Mouse (Mus musculus): ENCODE measurements around the gene Ift20. TPM values are rescaled to one million over a fixed set of nuclear protein-coding genes. Genes with fewer than 3 reads are reported as not detected.
"Not testable (repeated sequence)": the region's sequence is repeated elsewhere in the genome, so short reads cannot be mapped to it uniquely, and the experiment has no call there.

The Ift20 gene
- polyA plus RNA-seq, 1 experiment from 2014 or later: 129 TPM

DNA sequence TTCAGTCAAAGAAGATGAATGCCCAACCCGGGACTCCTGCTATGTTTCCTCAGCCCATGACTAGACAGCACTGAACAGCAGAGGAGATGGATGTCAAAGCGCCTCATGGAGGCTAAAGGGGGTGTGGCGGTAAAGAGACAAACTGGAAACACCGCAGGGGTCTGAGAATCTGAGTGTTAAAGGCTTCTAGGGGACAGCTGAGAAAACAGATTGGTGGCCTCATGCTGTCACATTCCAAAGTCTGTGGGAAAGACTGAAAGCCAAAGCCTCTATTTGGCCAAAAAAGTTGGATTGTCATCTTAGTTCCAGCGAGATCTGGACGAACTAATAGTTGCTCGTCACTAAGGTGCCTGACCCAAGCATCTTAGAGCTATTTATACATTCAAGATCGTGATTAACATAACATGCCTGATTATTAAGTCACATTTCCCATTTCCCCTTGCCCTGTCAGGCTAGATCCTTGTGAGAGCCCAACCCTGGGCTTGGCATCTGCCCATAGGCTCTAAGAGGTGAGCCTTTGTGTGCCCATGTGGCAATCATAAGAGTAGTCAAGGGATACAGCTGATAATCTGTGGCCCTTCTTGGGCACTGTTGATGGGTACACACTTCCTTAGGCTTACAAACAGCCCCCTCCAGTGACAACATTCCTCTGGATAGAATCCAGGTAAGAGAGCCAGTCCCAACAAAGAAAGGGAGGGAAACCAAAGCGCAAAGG, 12.8 kb upstream of the Ift20 start:
- no peak overlapping the region for H3K27ac ChIP-seq
- no peaks in the 10 kb centered on the region for H3K4me1 ChIP-seq (replicated peaks)
- H3K4me3 ChIP-seq (replicated peaks): no peak overlapping the region
- WGBS: 89% methylated on average over 9 of the region's 9 CpGs
- H3K36me3 ChIP-seq: peaks cover 99% of the 10 kb centered on the region
- no peak overlapping the region for H3K4me2 ChIP-seq
- no peaks in the 10 kb centered on the region for H3K27me3 ChIP-seq
- H3K9ac ChIP-seq (replicated peaks): no peak overlapping the region
- ATAC-seq (ENCODE audit: insufficient number of reproducible peaks, insufficient read depth, low FRiP score, low TSS enrichment, low read depth): no peak
- H3K9me3 ChIP-seq: no peaks in the 10 kb centered on the region

DNA sequence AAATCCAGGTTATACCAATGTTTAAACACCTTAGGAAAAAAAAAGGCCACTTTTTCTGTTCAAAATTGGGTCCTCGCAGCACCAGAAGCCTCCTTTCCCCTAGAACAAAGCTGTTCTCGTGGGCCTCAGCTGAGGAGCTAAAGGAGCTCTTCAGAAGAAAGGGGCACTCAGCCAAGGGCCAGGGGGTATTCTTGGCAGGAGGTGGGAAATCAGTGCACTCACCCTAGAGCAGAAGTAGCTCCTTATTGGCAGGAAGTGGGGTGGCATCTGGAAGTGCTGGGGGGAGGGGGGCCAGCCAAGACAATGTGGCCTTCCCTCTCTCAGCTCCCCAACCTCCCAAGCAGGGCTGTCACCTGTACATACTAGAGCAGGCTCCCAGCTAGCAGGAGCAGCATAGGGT, 11.3 kb upstream of the Ift20 start:
- WGBS: 92% methylated on average over 2 of the region's 2 CpGs
- Histone ChIP-seq H3K9me3 (no peaks in the 10 kb centered on the region), H3K27ac (no peak overlapping the region), H3K36me3 (peaks cover 99% of the 10 kb centered on the region), H3K27me3 (no peaks in the 10 kb centered on the region), H3K4me3 (replicated peaks) (no peak overlapping the region), H3K9ac (replicated peaks) (no peak overlapping the region), H3K4me2 (no peak overlapping the region), H3K4me1 (replicated peaks) (no peaks in the 10 kb centered on the region)
- ATAC-seq (ENCODE audit: insufficient number of reproducible peaks, insufficient read depth, low FRiP score, low TSS enrichment, low read depth): no peak

GRCm38 (mm10) chr11:78528714-78529113, 7.4 kb upstream of the Ift20 start:
- 95% methylated on average over 9 of the region's 9 CpGs for WGBS
- no peaks in the 10 kb centered on the region for H3K4me1 ChIP-seq (replicated peaks)
- no peaks in the 10 kb centered on the region for H3K9me3 ChIP-seq
- no peak overlapping the region for H3K27ac ChIP-seq
- no peak overlapping the region for H3K9ac ChIP-seq (replicated peaks)
- no peak overlapping the region for H3K4me3 ChIP-seq (replicated peaks)
- H3K36me3 ChIP-seq: peaks cover 82% of the 10 kb centered on the region
- H3K27me3 ChIP-seq: no peaks in the 10 kb centered on the region
- no peak for ATAC-seq (ENCODE audit: insufficient number of reproducible peaks, insufficient read depth, low FRiP score, low TSS enrichment, low read depth)
- no peak overlapping the region for H3K4me2 ChIP-seq

- Histone ChIP-seq H3K27me3 (no peaks in the 10 kb centered on the region), H3K36me3 (peaks cover 70% of the 10 kb centered on the region), H3K4me2 (no peak overlapping the region), H3K9me3 (no peaks in the 10 kb centered on the region), H3K9ac (replicated peaks) (no peak overlapping the region), H3K4me3 (replicated peaks) (no peak overlapping the region), H3K4me1 (replicated peaks) (peaks cover 7% of the 10 kb centered on the region), H3K27ac (no peak overlapping the region)
- 90% methylated on average over 12 of the region's 12 CpGs for WGBS
- no peak for ATAC-seq (ENCODE audit: insufficient number of reproducible peaks, insufficient read depth, low FRiP score, low TSS enrichment, low read depth)
Observed at GRCm38 (mm10) chr11:78530001-78530400, 6.2 kb upstream of the Ift20 start.

- Histone ChIP-seq H3K4me1 (replicated peaks) (peaks cover 10% of the 10 kb centered on the region), H3K9ac (replicated peaks) (no peak overlapping the region), H3K4me2 (no peak overlapping the region), H3K27ac (0 out of 2 replicates have a peak overlapping the region, but pooled peaks have one; percentile 23), H3K27me3 (no peaks in the 10 kb centered on the region), H3K4me3 (replicated peaks) (no peak overlapping the region), H3K9me3 (no peaks in the 10 kb centered on the region), H3K36me3 (peaks cover 60% of the 10 kb centered on the region)
- ATAC-seq (ENCODE audit: insufficient number of reproducible peaks, insufficient read depth, low FRiP score, low TSS enrichment, low read depth): no peak
- WGBS: 83% methylated on average over 6 of the region's 6 CpGs
Observed at GRCm38 (mm10) chr11:78531046-78531445, 5.1 kb upstream of the Ift20 start.

GRCm38 (mm10) chr11:78531515-78531914, 4.6 kb upstream of the Ift20 start:
- H3K4me1 ChIP-seq (replicated peaks); H3K27me3 ChIP-seq; H3K4me3 ChIP-seq (replicated peaks); ATAC-seq (ENCODE audit: insufficient number of reproducible peaks, insufficient read depth, low FRiP score, low TSS enrichment, low read depth); H3K4me2 ChIP-seq; H3K9me3 ChIP-seq; H3K27ac ChIP-seq; H3K9ac ChIP-seq (replicated peaks): not testable (repeated sequence)
- H3K36me3 ChIP-seq: peaks cover 55% of the 10 kb centered on the region
- 92% methylated on average over 10 of the region's 10 CpGs for WGBS

DNA sequence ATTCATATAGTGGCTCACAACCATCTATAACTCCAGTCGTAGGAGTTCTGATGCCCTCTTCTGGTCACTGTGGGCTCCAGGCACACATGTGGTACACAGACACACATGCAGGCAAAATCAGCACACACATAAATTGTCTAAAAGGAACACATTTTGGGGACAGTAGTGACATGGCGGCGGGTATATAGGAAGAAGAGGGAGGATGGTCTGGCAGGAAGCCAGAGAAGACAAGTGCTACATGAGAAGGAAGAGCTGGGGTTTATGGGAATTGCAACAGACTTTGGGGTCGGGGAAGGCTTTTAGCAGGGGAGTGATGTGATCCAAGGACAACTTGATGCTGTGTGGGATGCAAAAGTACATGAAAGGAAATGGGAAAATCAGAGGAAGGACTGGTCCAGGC, 1.6 kb upstream of the Ift20 start:
- Histone ChIP-seq H3K4me3 (replicated peaks) (peak overlapping the region; percentile 77), H3K4me1 (replicated peaks) (peaks cover 21% of the 10 kb centered on the region), H3K4me2 (peak overlapping the region; percentile 79), H3K36me3 (peaks cover 39% of the 10 kb centered on the region), H3K9ac (replicated peaks) (no peak overlapping the region), H3K9me3 (no peaks in the 10 kb centered on the region), H3K27ac (no peak overlapping the region), H3K27me3 (no peaks in the 10 kb centered on the region)
- no peak for ATAC-seq (ENCODE audit: insufficient number of reproducible peaks, insufficient read depth, low FRiP score, low TSS enrichment, low read depth)
- 93% methylated on average over 4 of the region's 4 CpGs for WGBS

DNA sequence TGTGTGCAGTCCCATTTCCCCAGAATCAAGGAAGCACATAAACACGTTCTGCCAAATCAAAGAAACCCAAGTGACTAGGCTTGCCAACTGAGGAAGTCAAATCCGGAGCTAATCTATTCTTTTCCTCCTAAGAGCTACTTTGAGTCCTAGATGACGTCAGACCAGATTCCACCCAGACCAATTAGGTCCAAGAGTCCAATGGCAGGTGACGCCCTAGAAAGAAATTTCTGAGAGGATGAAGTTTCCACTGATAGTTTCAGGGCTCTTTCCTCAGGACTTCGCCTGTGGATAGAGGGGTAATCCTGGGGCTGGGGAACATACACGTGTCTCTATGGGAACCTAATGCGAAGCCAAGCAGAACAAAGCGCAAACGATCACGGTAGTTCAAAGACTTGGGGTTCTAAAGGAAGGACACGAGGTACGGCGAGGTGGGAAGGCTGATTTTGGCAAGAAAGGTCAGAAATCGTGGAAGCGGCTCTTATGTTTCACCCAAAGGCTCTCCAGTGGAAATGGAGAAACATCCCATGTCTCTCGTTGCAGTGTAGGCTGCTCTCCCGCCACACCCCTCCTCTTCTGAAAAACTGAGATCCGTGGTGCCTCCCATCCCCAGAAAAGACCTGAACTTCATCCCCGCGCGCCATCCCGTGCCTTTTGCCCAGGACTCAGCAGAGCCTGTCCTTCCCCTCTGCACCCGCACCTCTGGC, 633 bp upstream of the Ift20 start:
- Histone ChIP-seq H3K4me3 (replicated peaks) (peak overlapping the region; percentile 77), H3K4me2 (peak overlapping the region; percentile 79), H3K9me3 (no peaks in the 10 kb centered on the region), H3K36me3 (peaks cover 39% of the 10 kb centered on the region), H3K9ac (replicated peaks) (peak overlapping the region; percentile 73), H3K27me3 (no peaks in the 10 kb centered on the region), H3K27ac (peak overlapping the region; percentile 93), H3K4me1 (replicated peaks) (peaks cover 21% of the 10 kb centered on the region)
- ATAC-seq (ENCODE audit: insufficient number of reproducible peaks, insufficient read depth, low FRiP score, low TSS enrichment, low read depth): no peak; the same call in 1 of the 2 replicates
- WGBS: under 1% methylated on average over 23 of the region's 23 CpGs

- Histone ChIP-seq H3K9ac (replicated peaks) (peak overlapping the region; percentile 82), H3K27me3 (no peaks in the 10 kb centered on the region), H3K4me3 (replicated peaks) (peak overlapping the region; percentile 77), H3K36me3 (peaks cover 42% of the 10 kb centered on the region), H3K4me1 (replicated peaks) (peaks cover 21% of the 10 kb centered on the region), H3K4me2 (peak overlapping the region; percentile 86), H3K9me3 (no peaks in the 10 kb centered on the region), H3K27ac (peak overlapping the region; percentile 76)
- WGBS: 3% methylated on average over 14 of the region's 14 CpGs
- no peak for ATAC-seq (ENCODE audit: insufficient number of reproducible peaks, insufficient read depth, low FRiP score, low TSS enrichment, low read depth)
Observed at GRCm38 (mm10) chr11:78536690-78537084, 526 bp downstream of the Ift20 start.

DNA sequence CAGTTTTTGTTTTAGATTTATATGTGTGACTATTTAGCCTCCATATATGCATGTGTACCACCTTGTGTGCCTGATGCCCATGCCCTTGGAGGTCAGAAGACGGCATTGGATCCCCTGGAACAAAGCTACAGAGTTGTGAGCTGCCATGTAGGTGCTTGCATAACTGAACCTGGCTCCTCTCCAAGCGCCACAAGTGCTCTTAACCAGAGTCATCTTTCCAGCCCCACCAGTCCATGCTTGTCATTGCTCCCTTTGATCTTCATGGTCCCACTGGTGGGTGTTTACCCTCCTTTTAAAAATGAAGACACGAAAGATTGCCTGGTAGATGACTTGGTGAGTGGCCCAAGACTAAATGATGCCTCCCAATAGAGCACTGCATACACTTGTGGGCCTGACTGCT, 4.2 kb downstream of the Ift20 start:
- no peaks in the 10 kb centered on the region for H3K9me3 ChIP-seq
- H3K36me3 ChIP-seq: peaks cover 66% of the 10 kb centered on the region
- no peak overlapping the region for H3K4me3 ChIP-seq (replicated peaks)
- peaks cover 11% of the 10 kb centered on the region for H3K4me1 ChIP-seq (replicated peaks)
- no peak overlapping the region for H3K9ac ChIP-seq (replicated peaks)
- 83% methylated on average over 3 of the region's 3 CpGs for WGBS
- H3K4me2 ChIP-seq: no peak overlapping the region
- no peak for ATAC-seq (ENCODE audit: insufficient number of reproducible peaks, insufficient read depth, low FRiP score, low TSS enrichment, low read depth)
- no peaks in the 10 kb centered on the region for H3K27me3 ChIP-seq
- H3K27ac ChIP-seq: no peak overlapping the region

DNA sequence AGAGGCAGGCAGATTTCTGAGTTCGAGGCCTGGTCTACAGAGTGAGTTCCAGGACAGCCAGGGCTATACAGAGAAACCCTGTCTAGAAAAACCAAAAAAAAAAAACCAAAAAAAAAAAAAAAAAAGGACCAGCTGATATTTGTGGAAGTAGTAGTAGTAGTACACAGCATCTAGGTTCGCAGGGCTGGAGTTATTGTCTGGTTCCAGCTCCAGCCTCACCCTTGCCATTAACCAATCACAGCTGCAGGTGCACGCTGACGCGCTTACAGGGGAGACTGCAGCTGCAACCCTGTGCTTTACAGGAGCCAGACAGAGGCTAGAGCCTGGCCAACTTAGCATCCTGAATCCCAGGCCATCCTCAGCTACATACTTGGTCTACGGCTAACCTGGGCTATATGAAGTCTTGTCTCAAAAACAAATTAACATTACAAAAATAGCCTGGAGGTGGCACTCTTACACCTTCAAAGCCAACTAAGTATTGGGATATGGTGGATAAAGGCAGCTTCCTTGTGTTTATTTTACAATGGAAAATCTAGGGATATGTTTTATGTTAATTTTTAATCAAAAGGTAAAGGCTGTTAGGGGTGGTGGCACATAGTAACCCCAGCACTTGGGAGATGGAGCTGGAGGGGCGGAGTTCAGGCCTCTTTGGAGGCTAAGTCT, 8.4 kb downstream of the Ift20 start:
- Histone ChIP-seq H3K9ac (replicated peaks) (no peak overlapping the region), H3K4me3 (replicated peaks) (no peak overlapping the region), H3K27me3 (no peaks in the 10 kb centered on the region), H3K9me3 (no peaks in the 10 kb centered on the region), H3K36me3 (peaks cover 56% of the 10 kb centered on the region), H3K4me1 (replicated peaks) (peaks cover 12% of the 10 kb centered on the region), H3K27ac (no peak overlapping the region), H3K4me2 (no peak overlapping the region)
- no peak for ATAC-seq (ENCODE audit: insufficient number of reproducible peaks, insufficient read depth, low FRiP score, low TSS enrichment, low read depth)
- 93% methylated on average over 7 of the region's 7 CpGs for WGBS

Data from limb, embryonic 12.5 days (tissue).